Mouse (Mus musculus) megakaryocyte progenitor cell, adult 5-6 weeks (primary cell): Measurements from ENCODE around the gene Gxylt2. TPM values are rescaled to one million over a fixed set of nuclear protein-coding genes. Genes with fewer than 3 reads are reported as not detected.

Experiments used
- ATAC-seq: replicated peaks from 2 replicates; pipeline ENCODE4 v1.8.0; 2016; ENCODE audit warnings: mild to moderate bottlenecking, moderate TSS enrichment, inconsistent platforms; ENCODE audit not compliant: poor library complexity
- total RNA-seq, 2 experiments: library from RNA; stranded (forward) in 1 of 2; stranded (reverse) in 1 of 2; fragments of 157-497, 149-512 nt in 1 of 2; fragments of 200-1000 nt in 1 of 2; gene quantifications; 2 replicates each; pipeline versions ENCODE4 v1.2.3 to v1.2.4; 2015 to 2017

The Gxylt2 gene
- total RNA-seq, 2 experiments from 2014 or later = not detected

- ATAC-seq = no peak
Observed at GRCm38 (mm10) chr6:100710866-100711265, 6.3 kb downstream of the Gxylt2 start.

- no peak for ATAC-seq
Observed at GRCm38 (mm10) chr6:100715296-100715828, 10.8 kb downstream of the Gxylt2 start.

DNA sequence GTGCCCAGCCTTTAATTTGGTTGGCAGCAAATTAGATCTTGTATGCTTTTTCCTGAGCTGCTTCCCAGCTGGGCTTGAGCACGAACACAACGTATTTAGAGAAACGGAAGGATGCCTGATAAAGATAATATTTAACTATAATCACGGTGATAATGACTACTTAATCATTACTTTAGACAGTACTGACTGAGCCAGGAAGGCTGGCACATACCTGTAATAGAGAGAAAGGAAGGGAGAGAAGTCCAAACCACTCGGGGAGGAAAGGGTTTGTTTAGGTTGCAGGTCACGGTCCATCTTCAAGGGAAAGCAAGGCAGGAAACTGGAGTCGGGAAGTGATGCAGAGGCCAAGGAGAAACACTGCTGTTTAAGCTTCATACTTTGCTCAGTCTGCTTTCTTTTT is 11.6 kb downstream of the Gxylt2 start:
- no peak for ATAC-seq

GRCm38 (mm10) chr6:100716817-100717216 is 12.3 kb downstream of the Gxylt2 start:
- ATAC-seq = no peak

- no peak for ATAC-seq
Observed at GRCm38 (mm10) chr6:100720098-100720501, 15.6 kb downstream of the Gxylt2 start.

GRCm38 (mm10) chr6:100720882-100721721 is 16.6 kb downstream of the Gxylt2 start:
- peak; percentile 37; the same call in 1 of the 2 replicates for ATAC-seq

- peak; percentile 50; the same call in 1 of the 2 replicates for ATAC-seq
Observed at GRCm38 (mm10) chr6:100731996-100732375, 27.5 kb downstream of the Gxylt2 start.

GRCm38 (mm10) chr6:100732376-100733021 is 28.0 kb downstream of the Gxylt2 start:
- ATAC-seq = no peak

DNA sequence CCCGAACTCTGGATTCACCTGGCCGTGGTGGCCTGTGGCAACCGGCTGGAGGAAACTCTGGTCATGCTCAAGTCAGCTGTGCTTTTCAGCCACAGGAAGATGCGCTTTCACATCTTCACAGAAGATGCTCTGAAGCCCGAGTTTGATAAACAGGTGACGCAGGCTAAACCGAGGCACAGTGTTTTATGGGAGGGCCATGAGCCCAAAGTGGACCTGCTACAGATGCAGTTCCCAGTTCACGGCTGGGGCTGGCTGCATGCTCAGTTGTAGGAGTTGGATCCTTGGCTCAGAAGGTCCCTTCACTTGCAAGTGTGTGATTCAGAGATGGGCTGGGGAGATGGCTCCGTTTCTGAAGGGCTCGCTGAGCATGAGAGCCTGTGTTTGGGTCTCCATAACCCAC is 28.7 kb downstream of the Gxylt2 start:
- no peak for ATAC-seq

GRCm38 (mm10) chr6:100734321-100734720 is 29.8 kb downstream of the Gxylt2 start:
- no peak for ATAC-seq

DNA sequence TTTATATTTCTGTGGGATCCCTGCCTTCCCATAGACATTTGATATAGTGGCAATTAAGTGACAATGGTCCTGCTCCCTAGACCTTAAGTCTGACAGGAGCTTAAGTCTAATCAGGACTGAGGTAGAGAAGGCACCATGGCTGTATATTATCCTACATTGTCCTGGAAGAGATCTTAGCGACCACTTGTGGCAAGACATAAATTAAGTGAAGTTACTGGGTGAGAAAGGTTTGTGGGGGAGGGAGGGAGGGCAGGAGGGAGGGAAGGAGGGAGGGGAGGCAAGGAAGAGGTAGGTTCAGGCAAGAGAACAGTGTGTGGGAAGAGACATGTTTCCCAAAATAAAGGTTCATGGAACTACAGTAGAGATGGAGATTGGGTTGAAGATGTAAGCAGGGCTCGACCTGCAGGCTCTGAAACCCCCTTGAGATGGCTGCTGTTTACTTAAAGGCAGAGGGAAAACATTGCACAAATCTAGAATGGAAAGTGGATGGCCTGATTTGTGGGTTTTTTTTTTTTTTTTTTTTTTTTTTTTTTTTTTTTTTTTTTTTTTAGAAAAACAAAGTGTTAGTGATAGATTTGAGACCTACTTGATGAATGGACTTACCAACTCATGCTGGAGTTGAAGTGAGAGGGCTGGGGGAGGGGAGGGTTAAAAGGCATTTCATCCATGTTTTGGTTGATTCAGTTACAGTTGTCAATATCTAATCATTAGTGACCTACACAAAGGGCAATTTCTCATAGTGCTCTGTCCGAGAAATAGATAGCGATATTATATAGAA is 54.1 kb downstream of the Gxylt2 start:
- no peak for ATAC-seq

- ATAC-seq = no peak
Observed at GRCm38 (mm10) chr6:100767756-100768155, 63.2 kb downstream of the Gxylt2 start.

- no peak for ATAC-seq
Observed at GRCm38 (mm10) chr6:100775923-100776505, 71.5 kb downstream of the Gxylt2 start.

DNA sequence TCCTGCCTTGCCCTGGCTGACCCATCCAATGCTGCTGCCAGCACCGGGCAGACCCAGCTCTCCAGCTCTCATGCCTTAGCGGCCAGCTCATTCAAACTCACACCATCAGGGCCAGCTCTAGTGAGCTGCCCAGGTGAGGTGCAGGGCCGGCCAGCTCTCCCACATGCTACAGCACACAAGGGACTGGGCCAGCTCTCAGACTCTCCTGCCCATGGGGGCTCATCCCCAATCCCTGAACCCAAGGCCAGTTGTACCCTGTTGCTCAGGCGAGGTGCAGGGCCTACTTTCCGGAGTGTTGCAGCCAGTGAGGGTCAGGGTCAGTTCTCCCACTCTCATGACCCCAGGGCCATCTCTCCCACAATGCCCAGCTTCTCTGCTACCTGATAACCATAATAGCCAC is 74.1 kb downstream of the Gxylt2 start:
- ATAC-seq = no peak

- no peak for ATAC-seq
Observed at GRCm38 (mm10) chr6:100780421-100780820, 75.9 kb downstream of the Gxylt2 start.

- no peak for ATAC-seq
Observed at GRCm38 (mm10) chr6:100781644-100782043, 77.1 kb downstream of the Gxylt2 start.

DNA sequence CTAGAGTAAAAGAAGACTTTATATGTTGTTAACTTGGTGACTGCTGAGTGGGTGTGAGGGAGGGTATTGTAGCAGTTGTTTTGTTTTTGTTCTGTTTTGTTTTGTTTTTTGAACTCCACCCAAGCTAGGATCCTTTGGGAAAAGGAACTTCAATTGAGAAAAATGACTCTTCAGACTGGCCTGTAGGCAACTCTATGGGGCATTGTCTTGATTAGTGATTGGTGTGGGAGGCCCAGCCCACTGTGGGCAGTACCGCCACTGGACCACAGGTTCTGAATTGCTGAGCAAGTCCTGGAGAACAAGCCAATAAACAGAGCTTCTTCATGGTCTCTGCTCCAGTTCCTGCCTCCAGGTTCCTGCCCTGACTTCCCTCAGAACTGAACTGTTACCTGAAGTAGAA is 83.2 kb downstream of the Gxylt2 start:
- ATAC-seq = no peak

DNA sequence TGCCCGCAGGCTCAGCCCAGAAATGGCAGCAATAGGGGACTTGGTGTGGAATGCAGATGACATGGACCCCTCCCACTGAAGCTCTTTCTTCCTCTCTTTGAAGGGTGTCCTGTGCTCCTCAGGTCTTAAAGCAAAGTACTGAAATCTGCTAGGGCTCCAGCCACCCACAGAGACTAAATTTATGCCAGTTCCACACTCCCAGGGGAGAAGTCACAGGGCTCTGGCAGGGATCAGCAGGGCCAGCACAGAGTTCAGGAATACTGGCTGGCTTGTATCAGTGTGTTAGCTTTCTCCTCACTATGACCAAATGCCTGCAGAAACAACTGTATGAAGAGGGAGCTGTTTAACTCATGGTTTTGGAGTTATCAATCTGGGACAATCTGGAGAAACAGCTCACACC is 84.6 kb downstream of the Gxylt2 start:
- ATAC-seq = no peak

DNA sequence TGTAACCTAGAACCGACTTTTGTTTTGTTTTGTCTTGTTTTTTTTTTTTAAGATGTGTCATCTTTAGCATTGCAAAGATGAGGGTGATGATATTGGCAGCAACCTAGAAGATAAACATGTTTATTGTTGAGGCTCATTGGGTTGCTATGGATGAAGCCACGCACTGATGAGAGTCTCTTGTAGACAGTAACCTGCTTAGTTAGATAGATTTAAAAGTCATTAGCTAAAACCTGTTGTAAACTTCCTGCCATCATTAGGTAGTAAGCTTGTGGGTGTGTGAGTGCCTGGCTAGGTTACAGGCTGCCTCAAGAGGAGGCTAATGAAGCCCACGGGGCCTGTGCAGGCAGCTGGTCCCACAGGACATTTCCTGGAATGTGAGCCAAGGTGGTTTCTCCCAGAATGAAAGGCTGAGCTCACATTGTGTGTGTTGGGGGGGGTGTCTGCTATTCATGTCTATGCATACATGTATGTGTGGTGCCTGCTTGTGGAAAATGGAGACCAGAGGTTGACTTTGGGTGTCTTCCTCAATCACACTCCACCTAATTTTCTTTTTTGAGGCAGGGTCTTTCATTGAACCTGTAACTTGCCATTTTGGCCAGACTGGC is 87.6 kb downstream of the Gxylt2 start:
- ATAC-seq = no peak

DNA sequence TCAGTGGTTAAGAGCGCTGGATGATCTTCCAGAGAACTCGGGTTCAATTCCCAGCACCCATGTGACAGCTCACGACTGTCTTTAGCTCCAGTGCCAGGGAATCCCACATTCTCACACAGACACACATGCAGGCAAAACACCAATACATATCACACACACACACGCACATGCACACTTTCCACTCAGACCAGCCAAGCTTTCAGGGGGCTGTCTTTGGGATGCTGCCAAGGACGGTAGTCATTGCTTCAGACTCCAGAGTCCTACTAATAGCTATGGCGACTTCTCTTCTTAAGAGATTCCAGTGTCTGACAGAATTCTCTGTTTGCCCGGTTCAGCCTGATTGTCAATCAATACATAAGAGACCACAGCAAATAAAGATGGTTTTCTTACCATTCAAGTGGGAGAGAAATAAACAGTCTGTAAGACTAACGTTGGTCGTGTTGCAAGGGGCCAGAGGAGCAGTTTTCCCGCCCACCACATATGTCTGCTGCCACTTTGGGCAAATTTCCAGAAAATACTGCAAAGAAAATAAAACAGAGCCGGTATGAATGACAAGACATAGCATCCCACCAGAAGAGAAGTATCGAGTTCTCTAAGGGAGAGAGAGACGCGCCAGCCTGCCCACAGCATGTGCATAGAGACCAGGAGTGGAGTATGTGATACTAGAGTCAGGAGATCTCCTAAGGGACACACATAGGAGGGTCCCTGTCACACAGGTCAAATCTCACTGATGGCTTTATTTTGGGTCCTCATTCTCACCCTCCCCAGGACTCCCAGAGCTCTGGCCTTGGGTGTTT is 88.6 kb downstream of the Gxylt2 start:
- ATAC-seq = no peak
